Mouse (Mus musculus) heart, postnatal 0 days (tissue): Measurements from ENCODE around the gene Selenom. TPM values are rescaled to one million over a fixed set of nuclear protein-coding genes. Genes with fewer than 3 reads are reported as not detected.

Experiments
- ATAC-seq: fragments of 200-750 bp; cut with Nextera tagmentation; 2 replicates; pipeline ENCODE4 v1.8.0; 2017; ENCODE audit warnings: low read depth, moderate number of reproducible peaks, moderate library complexity; ENCODE audit not compliant: insufficient read depth
- DNase-seq: peaks from one replicate; pipeline ENCODE4 v3.0.0-alpha.2; 2016; ENCODE audit warnings: low spot score
- H3K27ac ChIP-seq: fragments of 300-500 bp; sonication (generic); 2 replicates; pipeline ENCODE4 v1.5.1; 2014; ENCODE audit warnings: low read depth, mild to moderate bottlenecking
- H3K27me3 ChIP-seq: fragments of 300-500 bp; sonication (generic); 2 replicates; pipeline ENCODE4 v1.6.1; 2014; ENCODE audit warnings: low read length, mixed read lengths; ENCODE audit not compliant: control insufficient read depth, insufficient read depth
- H3K36me3 ChIP-seq: fragments of 300-500 bp; sonication (generic); replicated peaks from 2 replicates; pipeline ENCODE4 v1.6.1; 2014; ENCODE audit warnings: low read length, mixed read lengths; ENCODE audit not compliant: control insufficient read depth, insufficient read depth
- H3K4me1 ChIP-seq: fragments of 300-500 bp; sonication (generic); 2 replicates; pipeline ENCODE4 v1.6.1; 2014; ENCODE audit warnings: antibody characterized with exemption; ENCODE audit not compliant: control insufficient read depth, insufficient read depth
- H3K4me2 ChIP-seq: fragments of 300-500 bp; sonication (generic); 2 replicates; pipeline ENCODE4 v1.6.1; 2014; ENCODE audit warnings: low read depth, mild to moderate bottlenecking, low read length, moderate library complexity
- H3K4me3 ChIP-seq: fragments of 300-500 bp; sonication (generic); 2 replicates; pipeline ENCODE4 v1.5.1; 2014; ENCODE audit warnings: low read depth, low read length
- H3K9ac ChIP-seq: fragments of 300-500 bp; sonication (generic); replicated peaks from 2 replicates; pipeline ENCODE4 v1.6.1; 2014; ENCODE audit warnings: low read depth, low read length, mixed read lengths
- H3K9me3 ChIP-seq: fragments of 300-500 bp; sonication (generic); replicated peaks from 2 replicates; pipeline ENCODE4 v1.6.1; 2016; ENCODE audit warnings: low read length; ENCODE audit not compliant: control insufficient read depth
- CTCF ChIP-seq: IDR thresholded peaks from 2 replicates; pipeline ENCODE4 v1.5.1; 2016; ENCODE audit warnings: antibody characterized with exemption, control low read depth, low read depth
- EP300 ChIP-seq: IDR thresholded peaks from 2 replicates; pipeline ENCODE4 v1.6.1; 2016; ENCODE audit warnings: antibody characterized with exemption, low read depth
- WGBS: fragments of 180-500 bp; shearing (Covaris S2); extraction: QIAGEN DNeasy Blood & Tissue Kit; methylation state at CpG from one replicate; pipeline ENCODE4 v1.1.7; 2014; 5-methylcytosine and 5-hydroxymethylcytosine counted together
- polyA plus RNA-seq: library from polyadenylated mRNA; unstranded; fragments of >200 nt; fragmentation: Nextera tagmentation; extraction: Ambion mirVana; gene quantifications from 2 replicates; pipeline ENCODE4 v1.2.1, GENCODE M21; 2015
- total RNA-seq: library from RNA; depleted of rRNA; stranded (reverse); fragments of >200 nt; gene quantifications from 2 replicates; pipeline ENCODE4 v1.2.3, GENCODE M21; 2014; ENCODE audit warnings: low replicate concordance

Selenom gene
- total and polyA plus RNA-seq, 2 experiments from 2014 or later: 129 to 147 TPM

DNA sequence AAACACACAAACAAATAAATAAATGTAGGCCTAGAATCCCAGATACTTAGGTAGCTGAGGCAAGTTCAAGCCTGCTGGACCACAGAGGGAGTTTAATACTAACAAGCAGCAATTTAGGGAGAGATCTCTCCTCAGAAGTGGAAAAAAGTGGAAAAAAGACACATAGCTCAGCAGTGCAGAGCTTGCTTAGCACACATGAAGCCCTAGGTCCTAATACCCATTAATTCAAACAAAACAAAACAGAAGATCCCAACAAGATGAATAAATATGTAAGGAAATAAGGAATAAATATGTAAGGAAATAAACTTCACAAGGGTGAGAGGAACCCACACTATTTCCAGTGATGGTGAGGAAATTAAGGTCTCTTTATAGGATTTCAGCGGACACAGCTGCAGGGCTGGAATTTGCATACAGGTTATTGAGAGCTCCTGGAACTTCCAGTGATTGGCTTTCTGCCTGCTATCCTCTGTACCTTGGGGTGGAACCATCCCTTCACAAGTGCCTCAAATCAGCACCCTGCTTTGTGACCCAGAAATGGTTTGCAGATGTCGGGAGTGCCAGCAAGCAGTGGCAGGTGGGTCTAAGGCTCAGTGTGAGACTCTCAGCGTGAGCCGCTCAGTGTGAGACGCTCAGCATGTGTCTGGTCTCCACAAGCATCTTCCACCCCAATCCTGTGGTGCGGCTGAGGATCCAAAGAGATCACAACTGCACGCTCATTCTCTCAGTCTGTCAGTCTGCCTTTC is 9.5 kb downstream of the Selenom start:
- Histone ChIP-seq H3K27me3 (no peaks in the 10 kb centered on the region), H3K4me1 (peaks cover 19% of the 10 kb centered on the region; the same call in 1 of the 2 replicates), H3K27ac (no peak overlapping the region), H3K9me3 (no peaks in the 10 kb centered on the region), H3K36me3 (peaks cover 99% of the 10 kb centered on the region), H3K4me2 (no peak overlapping the region), H3K9ac (no peak overlapping the region), H3K4me3 (no peak overlapping the region)
- ATAC-seq (no peak), DNase-seq (no peak)
- TF ChIP-seq EP300 (no peak), CTCF (no peak)
- 88% methylated on average over 7 of the region's 7 CpGs for WGBS

DNA sequence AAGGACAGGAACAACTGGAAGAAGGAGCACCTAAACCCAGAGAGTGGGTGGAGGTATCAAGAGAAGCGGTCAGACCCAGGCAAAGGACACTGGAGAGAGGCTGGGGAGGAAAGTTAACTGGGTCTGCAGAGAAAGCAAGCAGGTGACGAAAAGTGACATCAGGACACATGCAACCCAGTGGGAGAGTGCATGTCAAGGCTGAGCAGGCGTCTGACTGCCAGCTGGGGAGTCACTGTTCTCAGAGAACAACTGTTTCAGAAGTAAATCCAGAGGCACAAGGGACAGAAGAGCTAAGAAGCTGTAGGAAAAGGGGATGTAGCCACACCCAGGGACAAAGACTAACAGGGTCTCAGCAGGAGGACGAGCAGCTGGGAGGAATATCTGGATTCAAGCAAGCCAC is 11.1 kb downstream of the Selenom start:
- no peak overlapping the region for H3K4me2 ChIP-seq
- TF ChIP-seq EP300 (no peak), CTCF (no peak)
- H3K4me3 ChIP-seq: no peak overlapping the region
- H3K27me3 ChIP-seq: no peaks in the 10 kb centered on the region
- H3K9me3 ChIP-seq: no peaks in the 10 kb centered on the region
- H3K36me3 ChIP-seq: peaks cover 99% of the 10 kb centered on the region
- no peak overlapping the region for H3K9ac ChIP-seq
- DNase-seq (no peak), ATAC-seq (no peak)
- H3K27ac ChIP-seq: no peak overlapping the region
- H3K4me1 ChIP-seq: peaks cover 19% of the 10 kb centered on the region; the same call in 1 of the 2 replicates
- WGBS: 80% methylated on average over 4 of the region's 4 CpGs

DNA sequence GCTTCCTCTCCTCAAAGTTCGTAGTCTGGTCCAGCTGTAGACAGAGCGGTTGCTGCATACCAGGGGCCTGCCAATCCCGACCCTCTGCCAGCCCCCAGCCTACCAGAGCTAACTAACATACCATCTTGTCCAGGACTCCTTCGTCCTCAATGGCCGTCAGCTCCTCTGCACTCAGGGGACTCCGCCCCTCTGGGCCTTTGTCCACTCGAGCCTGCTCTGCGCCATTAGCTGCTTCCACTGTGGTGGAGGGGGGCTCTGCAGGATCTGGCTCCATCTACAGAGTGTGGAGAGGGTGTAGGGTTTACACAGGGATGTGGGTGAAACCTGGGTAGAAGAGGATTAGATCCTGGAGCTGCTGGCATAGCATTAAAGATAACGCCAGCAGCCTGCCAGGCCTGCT is 11.7 kb downstream of the Selenom start:
- TF ChIP-seq CTCF (no peak), EP300 (no peak)
- Histone ChIP-seq H3K27me3 (no peaks in the 10 kb centered on the region), H3K27ac (0 out of 2 replicates have a peak overlapping the region, but pooled peaks have one; percentile 89), H3K9me3 (no peaks in the 10 kb centered on the region), H3K36me3 (peaks cover 99% of the 10 kb centered on the region), H3K4me3 (no peak overlapping the region), H3K4me2 (peak overlapping the region; percentile 54; the same call in 1 of the 2 replicates), H3K4me1 (peaks cover 19% of the 10 kb centered on the region; the same call in 1 of the 2 replicates), H3K9ac (no peak overlapping the region)
- DNase-seq (no peak), ATAC-seq (no peak)
- WGBS: 74% methylated on average over 9 of the region's 9 CpGs

DNA sequence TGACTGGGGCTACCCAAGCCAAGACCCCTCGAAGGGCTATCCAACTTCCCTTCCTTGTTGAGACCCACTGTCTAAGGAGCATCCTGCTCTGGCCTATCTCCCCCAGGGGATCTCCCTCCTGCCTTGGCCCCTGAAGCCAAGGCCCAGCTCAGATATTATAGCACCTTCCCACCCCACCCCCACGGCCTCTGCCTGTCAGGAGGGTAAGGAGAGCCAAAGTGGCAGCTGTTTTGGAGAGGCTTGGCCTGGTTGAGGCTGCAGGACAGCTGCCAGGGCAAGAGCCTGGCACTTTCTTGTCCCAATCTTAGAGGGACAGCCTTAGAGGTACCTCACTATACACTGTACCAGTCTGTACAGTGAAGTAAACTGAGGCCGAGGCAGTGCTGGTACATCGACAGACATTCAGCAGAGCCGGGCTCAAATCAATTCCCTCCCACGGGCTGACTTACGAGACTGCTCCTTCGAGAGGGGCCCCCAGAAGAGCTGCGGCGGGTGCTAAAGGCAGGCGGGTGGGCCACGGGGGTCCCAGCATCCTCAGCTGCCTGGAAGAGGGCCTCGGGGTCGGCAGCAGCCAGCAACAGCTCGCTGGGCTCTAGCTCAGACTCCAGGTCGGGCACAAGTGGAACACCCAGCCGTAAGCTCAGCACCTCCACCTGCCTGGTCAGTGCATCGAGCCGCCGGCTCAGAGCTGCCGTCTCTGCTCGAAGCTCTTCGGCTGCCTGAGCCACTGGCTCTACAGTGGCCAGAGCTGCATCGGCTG is 12.7 kb downstream of the Selenom start:
- Histone ChIP-seq H3K4me2 (peak overlapping the region; percentile 54), H3K4me3 (peak overlapping the region; percentile 34), H3K9ac (peak overlapping the region; percentile 51), H3K27me3 (no peaks in the 10 kb centered on the region), H3K9me3 (no peaks in the 10 kb centered on the region), H3K4me1 (peaks cover 19% of the 10 kb centered on the region; the same call in 1 of the 2 replicates), H3K27ac (peak overlapping the region; percentile 89), H3K36me3 (peaks cover 99% of the 10 kb centered on the region)
- peak; percentile 15 for ATAC-seq
- no peak for DNase-seq
- TF ChIP-seq CTCF (no peak), EP300 (no peak)
- WGBS: 80% methylated on average over 24 of the region's 24 CpGs

DNA sequence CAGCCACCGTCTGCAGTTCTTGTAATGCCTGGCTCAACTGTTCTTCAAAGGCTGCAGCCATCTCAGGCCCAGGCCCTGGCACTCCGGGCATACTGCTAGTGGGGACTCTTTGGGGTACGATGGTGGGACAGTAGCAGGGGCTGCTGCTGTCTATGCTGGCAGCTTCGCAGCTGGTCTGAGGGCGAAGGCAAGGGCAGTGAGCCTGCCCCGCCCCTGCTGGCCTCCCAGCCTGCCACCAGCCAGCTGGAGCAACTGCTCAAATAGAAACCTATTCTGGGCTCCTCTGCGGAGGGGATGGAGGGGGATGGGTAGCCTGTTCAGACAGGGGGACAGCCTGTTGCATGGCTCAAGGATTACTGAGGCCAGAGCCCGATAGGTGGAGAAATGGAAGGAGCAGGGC is 13.3 kb downstream of the Selenom start:
- H3K9ac ChIP-seq: peak overlapping the region; percentile 51
- peak overlapping the region; percentile 34 for H3K4me3 ChIP-seq
- ATAC-seq: peak; percentile 83
- TF ChIP-seq EP300: no peak
- no peak for TF ChIP-seq CTCF
- no peaks in the 10 kb centered on the region for H3K9me3 ChIP-seq
- peaks cover 19% of the 10 kb centered on the region; the same call in 1 of the 2 replicates for H3K4me1 ChIP-seq
- H3K36me3 ChIP-seq: peaks cover 99% of the 10 kb centered on the region
- peak overlapping the region; percentile 54 for H3K4me2 ChIP-seq
- DNase-seq: peak; percentile 70
- H3K27me3 ChIP-seq: no peaks in the 10 kb centered on the region
- H3K27ac ChIP-seq: peak overlapping the region; percentile 89
- 44% methylated on average over 8 of the region's 8 CpGs for WGBS
